Mouse (Mus musculus) stomach, embryonic 16.5 days (tissue): ENCODE data around the gene Prss16. TPM values are rescaled to one million over a fixed set of nuclear protein-coding genes. Genes with fewer than 3 reads are reported as not detected.

Experiments
- ATAC-seq: fragments of 200-750 bp; cut with Nextera tagmentation; 2 replicates; pipeline ENCODE4 v1.8.0; 2017; ENCODE audit warnings: moderate number of reproducible peaks, moderate TSS enrichment; ENCODE audit not compliant: insufficient read depth, low FRiP score
- H3K27ac ChIP-seq: fragments of 300-500 bp; sonication (generic); 2 replicates; pipeline ENCODE4 v1.5.1; 2014; ENCODE audit warnings: low read length
- H3K27me3 ChIP-seq: fragments of 300-500 bp; sonication (generic); 2 replicates; pipeline ENCODE4 v1.6.1; 2014; ENCODE audit warnings: low read length, control low read depth, mixed read lengths; ENCODE audit not compliant: control insufficient read depth, insufficient read depth
- H3K36me3 ChIP-seq: fragments of 300-500 bp; sonication (generic); 2 replicates; pipeline ENCODE4 v1.6.1; 2014; ENCODE audit warnings: low read length; ENCODE audit not compliant: control insufficient read depth, insufficient read depth
- H3K4me1 ChIP-seq: fragments of 300-500 bp; sonication (generic); 2 replicates; pipeline ENCODE4 v1.6.1; 2014; ENCODE audit warnings: low read length, control low read depth, mixed read lengths; ENCODE audit not compliant: control insufficient read depth, insufficient read depth
- H3K4me2 ChIP-seq: fragments of 300-500 bp; sonication (generic); 2 replicates; pipeline ENCODE4 v1.6.1; 2014; ENCODE audit warnings: low read depth, low read length, mixed read lengths
- H3K4me3 ChIP-seq: fragments of 300-500 bp; sonication (generic); replicated peaks from 2 replicates; pipeline ENCODE4 v1.5.1; 2014; ENCODE audit warnings: mild to moderate bottlenecking, low read length
- H3K9ac ChIP-seq: fragments of 300-500 bp; sonication (generic); 2 replicates; pipeline ENCODE4 v1.6.1; 2014; ENCODE audit warnings: low read length
- H3K9me3 ChIP-seq: fragments of 300-500 bp; sonication (generic); replicated peaks from 2 replicates; pipeline ENCODE4 v1.6.1; 2016; ENCODE audit warnings: low read length, control low read depth; ENCODE audit not compliant: control insufficient read depth
- WGBS: fragments of 180-500 bp; shearing (Covaris S2); extraction: QIAGEN DNeasy Blood & Tissue Kit; methylation state at CpG from one replicate; pipeline ENCODE4 v1.1.7; 2014; 5-methylcytosine and 5-hydroxymethylcytosine counted together
- polyA plus RNA-seq: library from polyadenylated mRNA; unstranded; fragments of >200 nt; fragmentation: Nextera tagmentation; extraction: Ambion mirVana; gene quantifications from 2 replicates; pipeline ENCODE4 v1.2.1, GENCODE M21; 2015

Prss16 gene
- polyA plus RNA-seq, 1 experiment from 2014 or later, result 0.92 TPM

DNA sequence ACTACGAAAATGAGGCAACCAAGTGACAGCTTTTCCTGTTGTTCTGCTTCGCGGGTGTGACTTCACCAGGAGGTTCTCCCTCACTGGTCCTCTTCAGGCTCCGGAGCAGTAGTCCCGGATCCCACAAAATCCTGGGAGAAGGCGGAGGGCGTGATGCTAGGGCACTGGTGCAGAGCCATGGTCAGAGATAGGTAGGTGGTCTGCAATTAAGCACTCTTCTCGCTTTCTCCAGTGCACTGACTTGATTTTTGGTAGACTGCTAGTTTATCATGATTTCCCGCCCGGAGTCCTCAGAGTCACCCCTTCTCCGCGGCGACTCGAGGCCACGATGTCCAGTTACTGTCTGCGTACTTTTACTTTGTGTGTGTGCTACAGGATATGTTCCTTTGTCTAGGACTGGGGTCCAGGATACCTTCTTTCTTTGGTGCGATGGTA lies 4.9 kb upstream of the Prss16 start:
- Histone ChIP-seq H3K9ac (no peak overlapping the region), H3K27me3 (peaks cover 44% of the 10 kb centered on the region), H3K4me1 (no peaks in the 10 kb centered on the region), H3K9me3 (no peaks in the 10 kb centered on the region), H3K27ac (no peak overlapping the region), H3K4me2 (peak overlapping the region; percentile 28), H3K36me3 (no peaks in the 10 kb centered on the region), H3K4me3 (peak overlapping the region; percentile 6)
- WGBS, result 9% methylated on average over 17 of the region's 17 CpGs
- ATAC-seq, result no peak

DNA sequence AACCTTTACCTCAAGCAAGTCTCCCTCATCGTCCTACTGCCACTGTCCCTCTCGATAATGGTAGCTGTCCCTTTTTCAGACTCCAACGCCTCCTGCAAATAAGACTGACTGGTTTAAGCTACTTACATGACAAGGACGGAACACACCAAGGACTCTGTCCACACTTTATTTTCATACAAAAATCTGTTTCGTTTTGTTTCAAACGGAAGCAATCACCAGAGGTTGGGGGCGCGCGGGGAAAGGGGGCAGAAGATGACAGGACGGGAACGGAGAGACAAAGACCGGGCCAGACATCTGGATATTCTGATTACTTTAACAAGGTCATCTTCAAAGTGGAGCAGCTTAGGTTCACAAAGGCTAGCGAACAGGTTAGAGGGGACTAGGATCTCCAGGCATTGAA lies 4.2 kb upstream of the Prss16 start:
- no peak overlapping the region for H3K4me3 ChIP-seq
- no peaks in the 10 kb centered on the region for H3K9me3 ChIP-seq
- H3K27ac ChIP-seq, result no peak overlapping the region
- H3K4me2 ChIP-seq, result no peak overlapping the region
- no peaks in the 10 kb centered on the region for H3K4me1 ChIP-seq
- H3K9ac ChIP-seq, result no peak overlapping the region
- no peaks in the 10 kb centered on the region for H3K36me3 ChIP-seq
- H3K27me3 ChIP-seq, result peaks cover 51% of the 10 kb centered on the region
- WGBS, result 25% methylated on average over 13 of the region's 13 CpGs
- ATAC-seq, result no peak

DNA sequence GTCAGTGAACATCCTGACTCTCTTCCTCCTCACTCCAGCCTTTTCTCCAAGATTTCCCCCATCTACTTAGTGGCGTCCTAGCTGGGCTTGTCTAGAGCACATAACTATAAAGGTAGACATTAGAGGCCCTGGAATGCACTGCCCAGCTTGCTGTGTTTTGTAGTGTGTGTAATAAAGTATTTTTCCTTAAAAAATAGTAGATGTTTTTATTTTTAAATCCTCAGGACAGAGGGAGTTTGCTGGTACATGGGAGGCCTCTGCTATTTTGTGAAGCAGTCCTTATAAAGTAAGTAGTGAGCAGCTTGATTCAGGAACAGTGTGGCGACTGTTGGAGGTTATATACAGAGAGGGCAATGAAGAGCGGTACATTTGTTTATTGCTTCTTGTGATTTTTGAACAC lies 835 bp downstream of the Prss16 start:
- H3K27me3 ChIP-seq, result peaks cover 84% of the 10 kb centered on the region
- H3K9ac ChIP-seq, result no peak overlapping the region
- peaks cover 12% of the 10 kb centered on the region; the same call in 1 of the 2 replicates for H3K4me1 ChIP-seq
- WGBS, result 77% methylated on average over 3 of the region's 3 CpGs
- H3K36me3 ChIP-seq, result no peaks in the 10 kb centered on the region
- no peak overlapping the region for H3K4me2 ChIP-seq
- ATAC-seq, result no peak
- H3K9me3 ChIP-seq, result no peaks in the 10 kb centered on the region
- H3K27ac ChIP-seq, result no peak overlapping the region
- H3K4me3 ChIP-seq, result no peak overlapping the region

DNA sequence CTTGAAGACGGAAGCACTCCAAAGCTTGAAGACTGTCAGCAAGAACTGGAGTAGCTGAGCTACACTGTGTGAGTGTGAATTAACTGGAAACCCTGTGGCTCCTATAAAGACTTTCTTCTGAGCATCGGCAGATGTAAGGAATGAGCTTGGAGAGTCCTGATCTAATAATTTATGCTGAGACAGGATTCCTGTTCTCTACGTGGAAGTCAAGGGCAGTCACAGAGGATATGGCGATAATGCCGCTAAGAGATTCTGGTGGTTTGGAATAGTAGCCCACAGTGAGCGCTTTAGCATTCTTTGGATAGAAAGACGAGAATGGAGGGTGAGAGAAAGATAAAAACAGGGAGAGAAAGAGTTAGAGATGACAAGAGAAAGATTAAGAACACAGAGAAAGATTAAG lies 1.7 kb downstream of the Prss16 start:
- no peak overlapping the region for H3K4me2 ChIP-seq
- H3K27ac ChIP-seq, result no peak overlapping the region
- H3K27me3 ChIP-seq, result peaks cover 87% of the 10 kb centered on the region
- no peaks in the 10 kb centered on the region for H3K9me3 ChIP-seq
- H3K36me3 ChIP-seq, result no peaks in the 10 kb centered on the region
- WGBS, result 54% methylated on average over 7 of the region's 7 CpGs
- H3K4me3 ChIP-seq, result no peak overlapping the region
- H3K9ac ChIP-seq, result no peak overlapping the region
- H3K4me1 ChIP-seq, result peaks cover 12% of the 10 kb centered on the region; the same call in 1 of the 2 replicates
- no peak for ATAC-seq

DNA sequence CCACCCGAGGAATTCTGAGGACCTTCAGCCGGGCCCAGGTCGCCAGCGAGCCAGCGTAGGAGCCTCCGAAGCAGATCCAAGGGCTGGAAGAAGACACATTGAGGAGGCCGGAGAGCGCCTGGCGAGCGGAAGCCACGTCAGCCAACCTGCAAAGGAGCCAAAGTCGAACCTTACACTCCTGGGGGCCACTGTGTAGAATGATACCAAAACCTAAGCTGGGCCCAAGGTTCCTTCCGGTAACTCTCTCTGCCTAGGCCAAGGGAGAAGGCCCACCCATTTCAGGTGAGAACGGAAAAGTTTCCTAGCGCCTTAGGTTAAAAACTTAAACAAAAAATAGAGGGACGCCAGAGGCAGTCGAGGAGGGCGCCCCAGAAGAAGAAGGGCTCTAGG lies 2.4 kb downstream of the Prss16 start:
- peak overlapping the region; percentile 61 for H3K4me3 ChIP-seq
- 5% methylated on average over 18 of the region's 18 CpGs for WGBS
- peak overlapping the region; percentile 86 for H3K4me2 ChIP-seq
- H3K36me3 ChIP-seq, result no peaks in the 10 kb centered on the region
- no peaks in the 10 kb centered on the region for H3K9me3 ChIP-seq
- ATAC-seq, result no peak
- H3K27ac ChIP-seq, result no peak overlapping the region
- H3K4me1 ChIP-seq, result peaks cover 12% of the 10 kb centered on the region; the same call in 1 of the 2 replicates
- peaks cover 85% of the 10 kb centered on the region for H3K27me3 ChIP-seq
- H3K9ac ChIP-seq, result peak overlapping the region; percentile 63

DNA sequence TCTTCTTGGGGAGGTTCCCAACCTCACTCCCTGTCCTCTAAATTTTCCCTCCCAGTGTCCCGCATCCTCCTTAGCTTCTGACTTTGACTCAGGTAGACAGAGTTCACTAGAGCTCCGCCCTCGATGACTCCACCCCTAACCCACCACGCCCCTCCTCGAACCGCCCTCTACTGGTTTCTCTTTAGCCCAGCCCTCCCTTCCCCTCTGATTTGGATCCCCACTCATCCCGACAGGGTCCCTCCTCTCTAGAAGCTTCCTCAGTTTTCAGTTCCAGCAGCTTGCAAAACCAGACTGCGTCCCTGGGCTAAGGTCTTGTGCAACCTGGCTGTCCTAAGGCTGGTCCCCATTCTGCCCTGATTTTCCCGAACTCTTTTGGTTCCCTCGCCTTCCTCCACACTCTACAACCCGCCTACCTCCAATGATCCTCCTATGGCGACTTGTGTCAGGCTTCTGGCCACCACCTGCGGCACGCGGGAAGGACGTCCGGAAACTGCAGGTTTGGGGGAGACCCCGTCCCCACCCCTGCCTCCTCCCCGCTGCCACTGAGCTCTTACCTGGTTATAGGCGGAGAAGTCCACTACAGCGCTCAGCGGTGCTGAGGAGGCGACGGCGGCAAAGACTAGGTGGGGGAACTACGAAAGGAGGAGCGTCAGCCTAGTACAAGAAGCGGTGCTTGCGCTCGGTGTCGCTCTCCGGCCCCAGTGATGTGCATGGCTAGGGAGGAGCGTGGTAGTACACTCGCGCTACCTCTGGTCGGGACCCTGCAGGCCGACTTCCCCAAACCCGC lies 3.0 kb downstream of the Prss16 start:
- under 1% methylated on average over 38 of the region's 38 CpGs for WGBS
- H3K9me3 ChIP-seq, result no peaks in the 10 kb centered on the region
- peak overlapping the region; percentile 61 for H3K4me3 ChIP-seq
- peaks cover 89% of the 10 kb centered on the region for H3K27me3 ChIP-seq
- H3K36me3 ChIP-seq, result no peaks in the 10 kb centered on the region
- H3K9ac ChIP-seq, result peak overlapping the region; percentile 63
- 0 out of 2 replicates have a peak overlapping the region, but pooled peaks have one; percentile 2 for H3K27ac ChIP-seq
- H3K4me2 ChIP-seq, result peak overlapping the region; percentile 86
- ATAC-seq, result peak; percentile 89
- H3K4me1 ChIP-seq, result peaks cover 12% of the 10 kb centered on the region; the same call in 1 of the 2 replicates

DNA sequence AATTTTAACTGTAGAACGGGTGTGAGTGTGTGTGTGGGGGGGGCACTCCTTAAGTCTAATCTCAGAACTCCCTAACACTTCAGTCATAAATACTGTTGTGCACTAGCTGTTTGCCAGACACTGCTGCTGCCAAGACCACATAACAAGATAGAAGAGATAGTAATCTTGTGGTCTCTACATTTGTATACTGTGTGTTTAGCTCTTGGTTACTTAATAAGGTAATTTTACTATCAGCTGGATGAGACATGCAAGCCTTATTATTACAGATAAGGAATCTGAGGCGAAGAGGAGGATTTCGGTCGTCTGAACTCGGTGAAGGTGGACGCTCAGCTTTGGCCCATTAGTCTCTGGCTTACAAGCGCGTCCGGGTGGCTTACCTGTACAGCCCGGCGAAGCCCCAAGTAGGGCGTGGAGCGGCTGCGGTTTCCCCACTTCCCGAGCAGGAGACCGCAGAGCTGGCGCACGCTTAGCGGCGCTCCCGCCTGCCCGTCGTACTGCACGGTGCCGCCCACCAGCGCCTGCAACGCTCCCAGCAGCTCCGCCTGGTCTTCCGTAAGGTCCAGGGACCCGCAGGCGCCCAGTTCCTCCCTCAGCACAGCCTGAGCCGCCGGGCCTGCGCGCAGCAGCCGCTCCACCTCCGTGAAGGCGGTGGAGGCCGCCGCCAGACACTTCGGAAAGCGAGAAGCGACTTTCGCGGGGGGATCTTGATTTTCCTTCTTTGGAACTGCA lies 3.8 kb downstream of the Prss16 start:
- Histone ChIP-seq H3K9ac (peak overlapping the region; percentile 63), H3K4me2 (peak overlapping the region; percentile 86), H3K27me3 (peaks cover 93% of the 10 kb centered on the region), H3K9me3 (no peaks in the 10 kb centered on the region), H3K4me1 (peaks cover 12% of the 10 kb centered on the region; the same call in 1 of the 2 replicates), H3K27ac (0 out of 2 replicates have a peak overlapping the region, but pooled peaks have one; percentile 2), H3K4me3 (peak overlapping the region; percentile 61), H3K36me3 (no peaks in the 10 kb centered on the region)
- peak; percentile 91 for ATAC-seq
- under 1% methylated on average over 45 of the region's 45 CpGs for WGBS

DNA sequence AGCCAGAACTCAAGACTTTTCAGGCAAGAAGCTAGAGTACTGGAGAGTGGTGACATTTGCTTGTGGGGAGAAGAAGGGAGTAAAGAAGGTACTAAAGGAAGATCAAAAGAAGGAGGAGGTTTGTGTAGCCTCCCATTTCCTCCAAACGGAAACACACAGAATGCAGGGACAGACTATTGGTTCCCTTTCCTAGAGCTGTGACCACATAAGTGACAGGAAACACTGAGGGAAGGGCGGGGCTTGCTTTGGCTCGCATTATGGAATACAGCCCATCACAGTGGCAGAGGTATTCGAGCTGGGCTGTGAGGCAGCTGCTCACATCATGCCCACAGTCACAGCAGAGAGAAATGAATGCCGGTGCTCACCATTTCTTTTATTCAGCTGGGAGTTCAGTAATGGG lies 7.7 kb downstream of the Prss16 start:
- Histone ChIP-seq H3K4me2 (peak overlapping the region; percentile 27; the same call in 1 of the 2 replicates), H3K27ac (no peak overlapping the region), H3K9me3 (no peaks in the 10 kb centered on the region), H3K9ac (no peak overlapping the region), H3K4me1 (peaks cover 9% of the 10 kb centered on the region; the same call in 1 of the 2 replicates), H3K36me3 (no peaks in the 10 kb centered on the region), H3K4me3 (no peak overlapping the region), H3K27me3 (peaks cover 91% of the 10 kb centered on the region)
- no peak for ATAC-seq
- 21% methylated on average over 5 of the region's 5 CpGs for WGBS

DNA sequence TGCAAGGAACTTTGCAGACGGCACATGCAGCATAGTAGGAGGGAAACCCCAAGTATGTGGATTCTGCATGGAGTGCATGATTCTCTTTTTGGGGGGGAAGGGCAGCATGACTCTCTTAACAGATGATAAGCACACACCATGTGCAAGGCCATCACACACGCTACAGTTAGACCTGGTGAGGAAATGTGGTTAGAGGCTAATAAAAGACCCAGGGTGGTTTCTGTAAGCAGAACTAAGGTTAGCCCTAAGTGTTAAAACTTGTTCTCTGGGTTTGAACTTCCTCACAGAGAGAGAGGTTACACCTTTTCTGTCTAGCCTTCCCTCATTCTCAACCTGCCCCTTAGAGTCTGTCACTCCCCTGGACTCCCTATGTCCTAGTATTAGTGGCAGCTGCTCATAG lies 8.2 kb downstream of the Prss16 start:
- no peak for ATAC-seq
- H3K4me3 ChIP-seq, result no peak overlapping the region
- H3K4me1 ChIP-seq, result peaks cover 6% of the 10 kb centered on the region; the same call in 1 of the 2 replicates
- H3K4me2 ChIP-seq, result peak overlapping the region; percentile 27; the same call in 1 of the 2 replicates
- no peak overlapping the region for H3K9ac ChIP-seq
- peaks cover 91% of the 10 kb centered on the region for H3K27me3 ChIP-seq
- H3K9me3 ChIP-seq, result no peaks in the 10 kb centered on the region
- H3K36me3 ChIP-seq, result no peaks in the 10 kb centered on the region
- 69% methylated on average over 2 of the region's 2 CpGs for WGBS
- H3K27ac ChIP-seq, result no peak overlapping the region
